Mouse (Mus musculus): Measurements from ENCODE around the gene Gm47841. TPM values are rescaled to one million over a fixed set of nuclear protein-coding genes. Genes with fewer than 3 reads are reported as not detected.

Gene Gm47841
- not detected for polyA plus RNA-seq (2014; fragmentation: Illumina TruSeq; extraction: RNeasy Lipid Tissue Mini Kit (QIAGEN cat#74804); ENCODE audit: low read depth, low replicate concordance)

GRCm38 (mm10) chr15:101047194-101047555 is at the start of gene Gm47841:
Gene Gm47841, minus strand, starts transcription at chr15:101047397.

GRCm38 (mm10) chr15:101077813-101078730 is 30.9 kb upstream of the Gm47841 start, which contains the start of gene Fignl2:
Gene Fignl2, minus strand, starts transcription at chr15:101078567.

Other genes with a start within 250 kb of the Gm47841 start
- gene Scn8a, start 177.5 kb downstream of the Gm47841 start, polyA plus RNA-seq (2014; fragmentation: Illumina TruSeq; extraction: RNeasy Lipid Tissue Mini Kit (QIAGEN cat#74804); ENCODE audit: low read depth, low replicate concordance): 4.8 TPM
- 0.10 TPM for gene Fignl2, start 31.2 kb upstream of the Gm47841 start, polyA plus RNA-seq (2014; fragmentation: Illumina TruSeq; extraction: RNeasy Lipid Tissue Mini Kit (QIAGEN cat#74804); ENCODE audit: low read depth, low replicate concordance)
- not detected for gene Ankrd33, start 68.4 kb upstream of the Gm47841 start, polyA plus RNA-seq (2014; fragmentation: Illumina TruSeq; extraction: RNeasy Lipid Tissue Mini Kit (QIAGEN cat#74804); ENCODE audit: low read depth, low replicate concordance)
- 0.27 TPM for gene Acvrl1, start 81.1 kb upstream of the Gm47841 start, polyA plus RNA-seq (2014; fragmentation: Illumina TruSeq; extraction: RNeasy Lipid Tissue Mini Kit (QIAGEN cat#74804); ENCODE audit: low read depth, low replicate concordance)
- gene Acvr1b, start 126.7 kb upstream of the Gm47841 start, polyA plus RNA-seq (2014; fragmentation: Illumina TruSeq; extraction: RNeasy Lipid Tissue Mini Kit (QIAGEN cat#74804); ENCODE audit: low read depth, low replicate concordance): 4.3 TPM
- gene Grasp, start 176.8 kb upstream of the Gm47841 start, polyA plus RNA-seq (2014; fragmentation: Illumina TruSeq; extraction: RNeasy Lipid Tissue Mini Kit (QIAGEN cat#74804); ENCODE audit: low read depth, low replicate concordance): not detected
- gene Nr4a1, start 206.9 kb upstream of the Gm47841 start, polyA plus RNA-seq (2014; fragmentation: Illumina TruSeq; extraction: RNeasy Lipid Tissue Mini Kit (QIAGEN cat#74804); ENCODE audit: low read depth, low replicate concordance): 1.4 TPM
- gene Atg101, start 236.9 kb upstream of the Gm47841 start, polyA plus RNA-seq (2014; fragmentation: Illumina TruSeq; extraction: RNeasy Lipid Tissue Mini Kit (QIAGEN cat#74804); ENCODE audit: low read depth, low replicate concordance): not detected
- 1.7 TPM for gene 6030408B16Rik, start 245.8 kb upstream of the Gm47841 start, polyA plus RNA-seq (2014; fragmentation: Illumina TruSeq; extraction: RNeasy Lipid Tissue Mini Kit (QIAGEN cat#74804); ENCODE audit: low read depth, low replicate concordance)